Mouse (Mus musculus) layer of hippocampus, postnatal 14 days (tissue): ENCODE measurements around the gene Rab6b. TPM values are rescaled to one million over a fixed set of nuclear protein-coding genes. Genes with fewer than 3 reads are reported as not detected.
A peak's percentile ranks its signal among the peaks of the same experiment; 100 is the strongest.

Experiments used
- DNase-seq, 2 experiments: peaks; one replicate each; pipeline ENCODE4 v3.0.0; 2021 to 2022; ENCODE audit warnings: low spot score in 2 of 2, mixed read lengths in 1 of 2
- long read RNA-seq, 2 experiments: library from polyadenylated mRNA; stranded (forward); transcript quantifications; one replicate each; pipeline ENCODE4 v2.0.0; 2021
- total RNA-seq, 2 experiments: library from RNA; stranded (reverse); gene quantifications; 2 replicates each; pipeline ENCODE4 v1.2.3; 2021

Gene Rab6b
- total RNA-seq, result 100 to 1,000 TPM; 560 to 568 TPM
- long read RNA-seq, experiment 1, full-length matches to known transcripts, result 10 of 152 reads
- long read RNA-seq, experiment 1, partial matches to known transcripts, result 140 of 152 reads
- long read RNA-seq, experiment 1, other reads (novel, unspliced or antisense), result 2 of 152 reads
- long read RNA-seq, experiment 2, full-length matches to known transcripts, result 14 of 208 reads
- long read RNA-seq, experiment 2, partial matches to known transcripts, result 191 of 208 reads
- long read RNA-seq, experiment 2, other reads (novel, unspliced or antisense), result 3 of 208 reads

- peak; percentile 76 to 79 for DNase-seq
Observed at GRCm38 (mm10) chr9:103111621-103112470, at the start of gene Rab6b. TSS of gene Rab6b (plus strand) at chr9:103111787.

- no peak for DNase-seq
Observed at GRCm38 (mm10) chr9:103063591-103063990, 48.0 kb upstream of the Rab6b start.

DNA sequence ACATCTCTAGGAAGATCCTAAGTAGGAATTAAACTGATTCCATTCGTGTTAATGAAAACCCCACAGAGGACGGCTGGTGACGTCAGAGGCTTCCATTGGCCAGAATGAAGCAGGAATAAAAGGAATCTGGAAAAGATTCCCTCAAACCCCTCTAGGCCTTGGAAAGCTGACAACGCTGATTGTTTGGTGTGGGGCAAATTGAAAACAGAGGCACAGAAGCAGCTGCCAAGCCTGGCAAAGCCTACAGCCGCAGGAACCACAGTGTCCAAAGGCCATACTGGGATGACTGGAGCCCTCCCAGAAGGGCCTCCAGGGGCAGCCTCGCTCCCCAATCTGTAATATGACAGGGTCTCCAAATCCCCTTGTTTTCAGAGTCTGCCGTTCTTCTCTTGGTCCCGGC, 44.7 kb upstream of the Rab6b start:
- DNase-seq, result peak in 1 of 2 experiments; percentile 71

- DNase-seq, result peak in 1 of 2 experiments; percentile 39
Observed at GRCm38 (mm10) chr9:103067651-103068050, 43.9 kb upstream of the Rab6b start.

- no peak for DNase-seq
Observed at GRCm38 (mm10) chr9:103068769-103069168, 42.8 kb upstream of the Rab6b start.

DNA sequence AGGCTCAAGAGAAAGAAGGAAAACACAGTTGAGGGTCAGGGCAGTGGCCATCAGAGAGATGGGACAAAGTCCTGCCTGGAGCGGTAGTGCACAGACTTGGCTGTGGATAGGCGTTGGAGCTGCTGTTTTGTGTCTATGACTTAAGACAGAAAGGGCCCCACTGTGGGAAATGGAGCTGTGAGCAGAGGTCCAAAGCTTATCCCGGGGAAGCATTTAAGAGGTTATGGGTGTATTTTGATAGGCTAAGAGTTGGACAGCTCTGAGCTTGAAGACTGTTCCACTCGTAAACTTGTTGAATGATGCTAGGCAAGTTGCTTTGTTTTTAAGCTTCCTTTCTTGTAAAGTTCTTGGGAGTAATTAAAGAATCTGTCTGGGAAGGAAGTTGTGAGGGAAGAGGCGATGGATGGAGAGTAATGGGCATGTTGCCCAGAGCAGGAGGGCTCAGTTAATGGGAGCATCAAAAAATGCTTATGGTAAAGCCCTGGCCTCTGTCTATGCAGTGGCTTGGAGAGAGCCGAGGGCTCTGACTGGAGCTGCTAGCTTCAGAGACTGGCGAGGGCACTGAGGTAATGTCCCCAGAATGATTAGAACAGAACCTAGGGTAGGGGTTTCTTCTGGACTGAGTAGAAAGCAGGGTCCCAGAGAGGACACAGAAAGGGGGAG, 39.9 kb upstream of the Rab6b start:
- DNase-seq, result no peak

GRCm38 (mm10) chr9:103072204-103072599, 39.4 kb upstream of the Rab6b start:
- DNase-seq, result no peak

DNA sequence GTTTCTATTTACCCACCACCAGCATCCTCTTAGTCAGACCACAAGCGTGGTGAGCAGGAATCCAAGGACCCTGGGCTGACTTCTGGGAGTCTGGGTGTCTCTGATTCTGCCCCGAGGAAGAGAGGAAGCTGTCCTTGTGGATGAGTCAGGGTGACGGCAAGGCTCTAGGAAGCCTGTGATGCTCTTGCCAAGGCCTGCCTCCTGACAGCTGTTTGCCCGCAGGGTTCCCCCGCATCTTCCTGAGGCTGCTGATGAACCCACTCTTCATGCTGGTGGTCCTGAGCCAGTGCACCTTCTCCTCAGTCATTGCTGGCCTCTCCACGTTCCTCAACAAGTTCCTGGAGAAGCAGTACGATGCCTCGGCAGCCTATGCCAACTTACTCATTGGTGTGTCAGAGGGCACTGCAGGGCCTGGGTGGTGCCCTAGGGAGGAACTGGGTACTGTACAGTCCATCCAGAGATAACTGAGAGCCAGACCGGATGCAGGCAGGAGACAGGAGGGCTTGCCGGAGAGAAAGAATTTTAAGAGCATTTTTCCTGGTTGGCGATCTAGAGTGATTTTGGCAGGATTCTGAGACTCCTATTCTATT, 38.6 kb upstream of the Rab6b start:
- DNase-seq, result no peak

DNA sequence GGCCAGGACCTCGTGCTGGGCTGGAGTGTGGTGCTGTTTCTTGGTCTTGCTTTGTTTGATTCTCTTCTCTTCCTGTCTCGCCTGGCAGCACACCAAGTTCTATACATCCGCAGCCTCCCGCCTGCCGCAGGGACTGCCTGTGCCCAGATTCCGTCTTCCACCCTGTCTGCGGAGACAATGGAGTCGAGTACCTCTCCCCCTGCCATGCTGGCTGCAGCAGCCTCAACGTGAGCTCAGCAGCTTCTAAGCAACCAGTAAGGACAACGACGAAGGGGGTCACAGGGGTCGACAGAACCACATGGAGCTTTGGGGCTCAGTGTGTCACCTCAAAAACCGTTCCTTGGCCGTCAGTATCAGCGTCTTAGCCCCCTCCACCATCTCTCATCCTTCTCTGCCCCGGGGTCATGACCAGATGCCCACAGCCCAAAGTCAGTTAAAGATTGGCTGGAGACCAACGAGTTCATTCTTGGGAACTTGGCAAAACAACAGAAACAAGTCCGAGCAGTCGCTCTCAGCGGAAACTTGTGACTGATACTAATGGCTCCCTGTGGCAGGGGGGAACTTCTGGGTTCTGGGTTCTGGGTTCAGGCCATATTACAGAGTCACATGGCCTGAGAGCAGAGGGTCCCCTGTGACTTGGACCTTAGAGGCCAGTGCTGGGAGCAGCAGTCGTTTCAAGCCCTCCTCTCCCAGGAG, 34.6 kb upstream of the Rab6b start:
- no peak for DNase-seq

DNA sequence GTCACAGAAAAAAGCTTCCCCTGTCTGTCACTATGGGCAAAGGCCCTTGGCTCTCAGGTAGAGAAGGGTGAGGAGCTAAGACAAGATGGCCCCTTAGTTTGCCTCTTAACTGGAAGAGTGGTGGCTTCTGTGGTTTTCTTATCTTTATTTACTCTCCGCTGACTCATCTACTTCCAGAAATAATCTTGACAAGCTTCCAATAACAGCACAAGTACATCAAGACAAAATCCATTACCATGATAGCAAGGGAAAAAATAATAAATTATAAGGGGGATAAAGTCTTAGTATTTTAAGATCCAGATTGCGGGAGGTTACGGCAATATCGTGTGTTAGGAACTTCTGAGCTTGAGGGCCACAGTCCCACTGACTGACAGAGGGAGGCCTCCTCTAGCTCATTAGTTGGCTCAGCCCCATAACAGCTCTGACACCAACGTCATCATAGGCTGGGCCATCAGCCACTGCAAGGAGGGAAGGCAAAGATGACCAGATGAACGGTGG, 33.3 kb upstream of the Rab6b start:
- no peak for DNase-seq

DNA sequence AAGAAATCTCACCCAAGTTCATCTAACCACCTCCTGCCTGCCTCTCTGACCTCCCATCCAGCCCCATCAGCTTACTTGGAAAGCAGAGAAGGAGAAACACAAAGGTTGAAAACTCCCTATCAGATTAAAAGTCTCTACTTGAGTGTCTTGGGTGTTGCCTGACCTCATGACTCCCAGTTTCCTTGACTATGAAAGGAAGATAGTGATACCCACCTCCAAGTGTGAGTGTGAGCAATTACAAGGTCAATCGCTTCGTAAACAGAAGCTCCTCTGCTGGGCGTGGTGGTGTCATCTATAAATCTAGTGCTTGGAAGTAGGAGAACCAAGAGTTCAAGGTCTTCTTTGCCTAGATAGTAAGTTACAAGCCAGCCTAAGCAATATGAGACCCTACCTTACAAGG, 31.4 kb upstream of the Rab6b start:
- DNase-seq, result no peak

DNA sequence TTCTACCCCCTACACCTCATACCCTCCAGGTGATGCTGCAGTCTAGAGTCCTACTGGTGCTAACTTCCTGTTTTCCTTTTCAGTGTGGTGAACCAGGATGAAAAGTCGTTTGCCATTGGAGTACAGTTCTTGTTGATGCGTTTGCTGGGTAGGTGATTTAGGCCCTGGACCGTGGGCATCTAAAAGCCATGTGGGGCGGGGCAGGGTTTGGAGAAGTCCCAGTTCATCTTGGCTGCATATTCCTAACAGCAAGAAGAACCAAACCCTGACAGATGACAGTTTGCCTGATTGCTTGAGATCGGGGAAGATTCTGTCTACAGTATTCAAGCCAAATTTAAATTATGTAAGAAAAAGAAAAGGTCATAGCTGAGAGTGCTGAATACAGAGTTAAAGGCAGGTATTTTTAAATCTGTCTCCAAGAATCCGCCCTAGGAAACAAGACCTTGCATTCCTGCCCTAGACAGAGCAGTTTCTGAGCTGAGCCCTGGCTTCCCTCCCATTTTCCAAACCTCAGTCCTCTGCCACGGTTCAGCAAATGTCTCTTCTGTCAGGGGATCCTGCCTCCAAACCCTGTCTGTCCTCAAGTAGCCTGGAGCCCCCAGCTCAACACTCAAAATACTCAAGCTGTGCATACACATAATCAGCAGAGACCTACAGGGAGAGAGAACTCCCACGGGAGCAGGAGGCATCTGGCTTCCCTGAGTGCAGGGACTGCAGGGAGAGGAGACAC, 29.2 kb upstream of the Rab6b start:
- DNase-seq, result no peak

GRCm38 (mm10) chr9:103083405-103083804, 28.2 kb upstream of the Rab6b start:
- no peak for DNase-seq

DNA sequence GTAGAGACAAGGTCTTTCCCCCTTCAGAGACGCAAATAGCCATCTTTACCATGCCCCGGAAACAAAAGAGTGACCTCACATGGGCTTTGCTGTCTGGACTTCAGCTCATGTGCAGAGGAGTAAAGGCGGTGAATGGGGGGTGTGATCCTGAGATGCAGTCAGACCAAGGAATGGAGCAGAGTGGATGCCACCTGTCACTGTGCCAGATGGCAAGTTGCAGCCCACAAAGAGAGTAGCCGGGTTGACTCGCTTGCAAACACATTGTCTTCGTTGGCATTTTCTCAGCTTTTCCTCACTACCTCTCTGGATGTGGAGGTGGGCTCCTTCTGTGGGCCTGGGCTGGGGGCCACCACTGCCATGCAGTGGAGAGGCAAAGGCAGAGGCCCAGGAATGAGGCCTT, 24.9 kb upstream of the Rab6b start:
- DNase-seq, result no peak

- DNase-seq, result no peak
Observed at GRCm38 (mm10) chr9:103087301-103087700, 24.3 kb upstream of the Rab6b start.

DNA sequence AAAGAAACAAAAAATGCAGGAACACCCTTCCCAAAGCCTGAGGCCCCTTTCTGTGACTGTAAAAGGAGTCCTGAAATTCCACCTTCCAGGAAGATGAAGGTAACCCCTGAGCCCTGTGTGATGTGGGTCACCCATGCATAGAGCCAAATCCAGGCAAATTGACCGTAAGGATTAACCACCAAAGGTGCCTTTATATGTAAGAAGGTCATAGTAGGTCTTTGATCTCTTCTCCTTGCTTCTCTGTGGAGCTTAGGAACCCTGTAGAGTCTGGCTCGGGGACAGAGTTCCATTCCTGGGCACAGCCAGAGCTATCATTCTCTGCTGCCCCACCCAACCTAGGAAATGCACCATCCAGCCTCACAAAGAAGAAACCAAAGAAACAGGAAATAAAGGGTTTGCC, 22.9 kb upstream of the Rab6b start:
- DNase-seq, result no peak

- DNase-seq, result no peak
Observed at GRCm38 (mm10) chr9:103090116-103090875, 21.3 kb upstream of the Rab6b start.

DNA sequence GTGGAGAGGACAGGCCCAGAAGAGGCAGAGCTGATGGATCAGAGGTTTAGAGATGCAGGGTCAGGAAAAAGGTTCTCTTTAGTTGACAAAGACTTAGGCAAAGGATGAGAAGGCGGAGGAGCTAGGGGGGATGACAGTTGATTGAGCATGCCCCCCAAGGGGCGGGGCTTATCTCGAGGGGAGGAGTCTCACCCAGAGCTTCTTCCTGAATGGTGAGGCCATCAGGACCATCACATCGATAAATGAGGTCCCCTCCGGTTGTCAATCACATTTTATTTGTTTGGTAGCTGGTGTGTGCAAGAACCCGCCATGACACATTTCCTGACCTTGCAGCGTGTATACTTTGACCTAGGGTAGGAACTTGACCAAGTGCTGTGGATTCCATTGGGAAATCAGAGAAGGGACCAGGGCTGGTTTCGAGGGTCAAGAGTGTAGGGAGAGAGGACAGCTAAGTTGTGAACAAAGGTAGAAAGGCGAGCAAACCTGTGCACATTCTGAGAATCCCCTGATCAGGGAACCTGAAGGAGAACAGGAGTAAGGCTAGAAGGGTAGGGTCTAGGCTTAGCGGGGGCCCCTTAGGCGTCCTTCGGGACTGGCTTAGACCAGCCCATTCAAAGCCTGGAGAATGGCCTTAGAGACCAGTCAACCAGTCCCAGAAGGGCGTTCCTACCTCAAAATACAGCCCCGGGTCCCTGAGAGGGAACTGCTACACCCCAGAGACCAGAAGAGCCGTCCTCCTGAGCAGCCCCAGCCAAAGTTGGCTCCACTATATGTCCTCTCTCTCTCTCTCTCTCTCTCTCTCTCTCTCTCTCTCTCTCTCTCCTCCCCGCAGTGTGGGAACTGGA, 20.3 kb upstream of the Rab6b start:
- DNase-seq, result no peak
